Mouse (Mus musculus) heart, embryonic 13.5 days (tissue): ENCODE data around the gene Itgb4. TPM values are rescaled to one million over a fixed set of nuclear protein-coding genes. Genes with fewer than 3 reads are reported as not detected.
"Not testable (repeated sequence)": the region's sequence is repeated elsewhere in the genome, so short reads cannot be mapped to it uniquely, and the experiment has no call there.

ENCODE experiments used
- ATAC-seq: fragments of 200-750 bp; cut with Nextera tagmentation; 2 replicates; pipeline ENCODE4 v1.8.0; 2017; ENCODE audit warnings: moderate TSS enrichment; ENCODE audit not compliant: insufficient number of reproducible peaks, low FRiP score, low TSS enrichment; ENCODE audit errors: extremely low read depth
- H3K27ac ChIP-seq: fragments of 300-500 bp; sonication (generic); replicated peaks from 2 replicates; pipeline ENCODE4 v1.5.1; 2015; ENCODE audit warnings: moderate library complexity, mild to moderate bottlenecking, inconsistent platforms
- H3K27me3 ChIP-seq: fragments of 300-500 bp; sonication (generic); replicated peaks from 2 replicates; pipeline ENCODE4 v1.6.1; 2015; ENCODE audit warnings: mild to moderate bottlenecking, inconsistent platforms
- H3K36me3 ChIP-seq: fragments of 300-500 bp; sonication (generic); 2 replicates; pipeline ENCODE4 v1.6.1; 2015; ENCODE audit warnings: mild to moderate bottlenecking, inconsistent platforms
- H3K4me1 ChIP-seq: fragments of 300-500 bp; sonication (generic); 2 replicates; pipeline ENCODE4 v1.6.1; 2015; ENCODE audit warnings: inconsistent platforms
- H3K4me2 ChIP-seq: fragments of 300-500 bp; sonication (generic); 2 replicates; pipeline ENCODE4 v1.6.1; 2015; ENCODE audit warnings: inconsistent platforms, mild to moderate bottlenecking, moderate library complexity
- H3K4me3 ChIP-seq: fragments of 300-500 bp; sonication (generic); 2 replicates; pipeline ENCODE4 v1.5.1; 2015; ENCODE audit warnings: moderate library complexity, mild to moderate bottlenecking, inconsistent platforms
- H3K9ac ChIP-seq: fragments of 300-500 bp; sonication (generic); 2 replicates; pipeline ENCODE4 v1.6.1; 2015; ENCODE audit warnings: inconsistent platforms, mild to moderate bottlenecking, moderate library complexity
- H3K9me3 ChIP-seq: fragments of 300-500 bp; sonication (generic); 2 replicates; pipeline ENCODE4 v1.6.1; 2016; ENCODE audit warnings: inconsistent platforms
- WGBS: fragments of 180-500 bp; shearing (Covaris S2); methylation state at CpG from one replicate; pipeline ENCODE4 v1.1.7; 2015; ENCODE audit warnings: mixed read lengths; 5-methylcytosine and 5-hydroxymethylcytosine counted together
- polyA plus RNA-seq: library from polyadenylated mRNA; unstranded; fragments of >200 nt; fragmentation: Nextera tagmentation; extraction: Ambion mirVana; gene quantifications from 2 replicates; pipeline ENCODE4 v1.2.1, GENCODE M21; 2015

The Itgb4 gene
- polyA plus RNA-seq, 1 experiment from 2014 or later = 1.1 TPM

GRCm38 (mm10) chr11:116022256-116022780 lies 47.8 kb downstream of the Itgb4 start:
- peak overlapping the region; percentile 74 for H3K9ac ChIP-seq
- H3K36me3 ChIP-seq = peaks cover 28% of the 10 kb centered on the region
- no peak for ATAC-seq
- H3K4me1 ChIP-seq = peaks cover 11% of the 10 kb centered on the region
- H3K27me3 ChIP-seq = no peaks in the 10 kb centered on the region
- 70% methylated on average over 4 of the region's 4 CpGs for WGBS
- peak overlapping the region; percentile 78 for H3K4me2 ChIP-seq
- no peaks in the 10 kb centered on the region for H3K9me3 ChIP-seq
- no peak overlapping the region for H3K27ac ChIP-seq
- H3K4me3 ChIP-seq = peak overlapping the region; percentile 98

GRCm38 (mm10) chr11:116023074-116023770 lies 48.7 kb downstream of the Itgb4 start:
- H3K27ac ChIP-seq = peak overlapping the region; percentile 100
- not testable (repeated sequence) for H3K9me3 ChIP-seq, H3K27me3 ChIP-seq, ATAC-seq
- 4% methylated on average over 18 of the region's 18 CpGs for WGBS
- peaks cover 11% of the 10 kb centered on the region for H3K4me1 ChIP-seq
- peaks cover 28% of the 10 kb centered on the region for H3K36me3 ChIP-seq
- peak overlapping the region; percentile 100 for H3K9ac ChIP-seq
- H3K4me3 ChIP-seq = peak overlapping the region; percentile 98
- peak overlapping the region; percentile 78 for H3K4me2 ChIP-seq

DNA sequence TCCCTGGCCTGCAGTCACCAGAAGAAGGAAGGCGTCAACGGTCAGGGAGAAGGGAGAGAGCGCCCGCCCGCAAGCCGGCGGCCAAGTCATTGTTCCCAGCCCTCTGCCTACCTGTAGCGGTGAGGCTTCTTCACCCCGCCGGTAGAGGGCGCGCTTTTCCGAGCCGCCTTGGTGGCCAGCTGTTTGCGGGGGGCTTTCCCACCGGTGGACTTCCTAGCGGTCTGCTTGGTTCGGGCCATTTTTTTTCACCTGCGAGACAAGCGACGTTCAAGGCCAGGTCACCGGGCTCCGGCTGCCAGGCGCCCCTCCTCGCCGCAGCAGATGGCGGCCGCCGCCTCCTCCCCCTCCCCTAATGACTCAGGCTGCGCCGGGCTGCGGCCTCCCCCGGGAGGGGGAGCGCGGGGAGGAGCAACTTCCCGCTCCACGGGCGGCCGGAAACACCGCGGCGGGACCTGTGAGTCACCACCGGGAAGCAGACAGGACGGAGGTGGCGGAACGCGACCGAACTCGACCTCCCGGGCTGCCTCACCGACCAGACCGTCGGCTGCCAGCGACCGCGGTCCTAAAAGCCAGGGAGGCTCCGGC lies 49.4 kb downstream of the Itgb4 start:
- peak overlapping the region; percentile 78 for H3K4me2 ChIP-seq
- H3K36me3 ChIP-seq = peaks cover 28% of the 10 kb centered on the region
- peak overlapping the region; percentile 100 for H3K27ac ChIP-seq
- H3K4me1 ChIP-seq = peaks cover 11% of the 10 kb centered on the region
- ATAC-seq = peak; percentile 73
- no peaks in the 10 kb centered on the region for H3K9me3 ChIP-seq
- under 1% methylated on average over 57 of the region's 57 CpGs for WGBS
- H3K4me3 ChIP-seq = peak overlapping the region; percentile 98
- H3K9ac ChIP-seq = peak overlapping the region; percentile 100
- no peaks in the 10 kb centered on the region for H3K27me3 ChIP-seq

- Histone ChIP-seq H3K9me3 (no peaks in the 10 kb centered on the region), H3K9ac (peak overlapping the region; percentile 100), H3K4me1 (peaks cover 15% of the 10 kb centered on the region), H3K27ac (peak overlapping the region; percentile 100), H3K36me3 (peaks cover 28% of the 10 kb centered on the region), H3K4me3 (peak overlapping the region; percentile 98), H3K4me2 (peak overlapping the region; percentile 78), H3K27me3 (no peaks in the 10 kb centered on the region)
- WGBS = under 1% methylated on average over 37 of the region's 37 CpGs
- peak; percentile 84 for ATAC-seq
These were observed 49.9 kb downstream of the Itgb4 start for GRCm38 (mm10) chr11:116024356-116024808.

GRCm38 (mm10) chr11:116025056-116025845 lies 50.7 kb downstream of the Itgb4 start:
- 80% methylated on average over 3 of the region's 3 CpGs for WGBS

DNA sequence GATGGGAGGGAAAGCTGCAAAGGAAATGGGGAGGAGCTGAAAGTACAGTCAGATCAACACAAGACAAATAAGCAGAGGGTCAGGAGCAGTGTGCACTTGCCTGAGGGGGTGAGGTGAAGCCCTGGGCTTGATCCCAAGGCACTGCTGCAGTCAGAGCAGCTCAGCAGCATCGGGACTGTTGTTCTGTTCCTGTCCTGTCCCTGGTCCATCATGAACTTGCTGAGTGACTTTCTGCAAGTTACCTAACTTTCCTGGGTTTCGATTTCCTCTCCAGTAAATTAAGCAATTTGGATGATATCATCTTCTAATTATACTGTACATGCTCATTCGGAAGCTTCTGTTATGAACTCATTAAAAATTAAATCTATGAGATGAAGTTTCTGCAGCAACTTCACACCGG lies 53.2 kb downstream of the Itgb4 start, which contains the start of gene H3f3b:
Gene H3f3b, minus strand, starts transcription at position 207 of the 400 bp plus-strand sequence.
- Histone ChIP-seq H3K9ac (no peak within 1 kb of the TSS), H3K9me3 (no peaks in the 10 kb centered on the region), H3K4me2 (no peak within 1 kb of the TSS), H3K4me1 (peaks cover 27% of the 10 kb centered on the region), H3K36me3 (peaks cover 5% of the 10 kb centered on the region), H3K4me3 (no peak within 1 kb of the TSS), H3K27ac (no peak within 1 kb of the TSS), H3K27me3 (no peaks in the 10 kb centered on the region)
- ATAC-seq = no peak
- 72% methylated on average over 4 of the region's 4 CpGs for WGBS

More at GRCm38 (mm10) chr11:116025056-116025845, 50.7 kb downstream of the Itgb4 start:
- Histone ChIP-seq H3K27ac (peak overlapping the region; percentile 9), H3K4me1 (peaks cover 19% of the 10 kb centered on the region), H3K4me2 (no peak overlapping the region), H3K9me3 (no peaks in the 10 kb centered on the region), H3K9ac (no peak overlapping the region), H3K27me3 (no peaks in the 10 kb centered on the region), H3K4me3 (no peak overlapping the region), H3K36me3 (peaks cover 28% of the 10 kb centered on the region)
- ATAC-seq = no peak

DNA sequence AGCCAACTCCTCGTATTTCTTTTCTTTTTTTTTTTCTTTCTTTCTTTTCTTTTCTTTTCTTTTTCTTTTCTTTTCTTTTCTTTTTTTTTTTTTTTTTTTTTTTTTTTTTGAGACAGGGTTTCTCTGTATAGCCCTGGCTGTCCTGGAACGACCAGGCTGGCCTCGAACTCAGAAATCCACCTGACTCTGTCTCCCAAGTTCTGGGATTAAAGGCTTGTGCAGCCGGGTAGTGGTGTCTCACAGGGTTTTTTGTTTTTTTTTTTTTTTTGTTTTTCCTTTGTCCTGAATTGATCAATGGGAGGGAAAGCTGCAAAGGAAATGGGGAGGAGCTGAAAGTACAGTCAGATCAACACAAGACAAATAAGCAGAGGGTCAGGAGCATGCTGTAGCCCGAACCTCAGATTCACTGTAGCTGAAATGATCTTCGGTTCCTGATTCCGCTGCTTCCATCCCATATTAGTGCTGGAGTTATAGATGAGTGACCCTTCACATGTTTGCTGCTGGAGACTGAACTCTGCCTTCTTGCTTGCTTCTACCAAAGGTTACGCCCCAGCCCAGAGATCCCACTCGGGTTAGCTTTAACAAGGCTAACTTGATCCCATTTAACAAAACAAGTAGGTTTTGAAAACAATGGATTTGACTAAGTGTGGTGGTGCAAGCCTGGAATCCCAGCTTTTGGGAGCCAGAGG lies 53.8 kb downstream of the Itgb4 start:
- H3K4me1 ChIP-seq = peaks cover 30% of the 10 kb centered on the region
- no peak overlapping the region for H3K4me3 ChIP-seq
- H3K9me3 ChIP-seq = no peaks in the 10 kb centered on the region
- no peak overlapping the region for H3K4me2 ChIP-seq
- H3K27me3 ChIP-seq = no peaks in the 10 kb centered on the region
- no peak for ATAC-seq
- H3K27ac ChIP-seq = no peak overlapping the region
- H3K9ac ChIP-seq = no peak overlapping the region
- WGBS = 72% methylated on average over 9 of the region's 9 CpGs
- peaks cover 6% of the 10 kb centered on the region for H3K36me3 ChIP-seq

GRCm38 (mm10) chr11:116029086-116029865 lies 54.8 kb downstream of the Itgb4 start:
- Histone ChIP-seq H3K4me3 (peak overlapping the region; percentile 64), H3K9ac (peak overlapping the region; percentile 75), H3K27ac (peak overlapping the region; percentile 53), H3K9me3 (no peaks in the 10 kb centered on the region), H3K4me1 (peaks cover 30% of the 10 kb centered on the region), H3K27me3 (no peaks in the 10 kb centered on the region), H3K36me3 (peaks cover 13% of the 10 kb centered on the region), H3K4me2 (peak overlapping the region; percentile 87)
- 66% methylated on average over 6 of the region's 6 CpGs for WGBS
- ATAC-seq = no peak

DNA sequence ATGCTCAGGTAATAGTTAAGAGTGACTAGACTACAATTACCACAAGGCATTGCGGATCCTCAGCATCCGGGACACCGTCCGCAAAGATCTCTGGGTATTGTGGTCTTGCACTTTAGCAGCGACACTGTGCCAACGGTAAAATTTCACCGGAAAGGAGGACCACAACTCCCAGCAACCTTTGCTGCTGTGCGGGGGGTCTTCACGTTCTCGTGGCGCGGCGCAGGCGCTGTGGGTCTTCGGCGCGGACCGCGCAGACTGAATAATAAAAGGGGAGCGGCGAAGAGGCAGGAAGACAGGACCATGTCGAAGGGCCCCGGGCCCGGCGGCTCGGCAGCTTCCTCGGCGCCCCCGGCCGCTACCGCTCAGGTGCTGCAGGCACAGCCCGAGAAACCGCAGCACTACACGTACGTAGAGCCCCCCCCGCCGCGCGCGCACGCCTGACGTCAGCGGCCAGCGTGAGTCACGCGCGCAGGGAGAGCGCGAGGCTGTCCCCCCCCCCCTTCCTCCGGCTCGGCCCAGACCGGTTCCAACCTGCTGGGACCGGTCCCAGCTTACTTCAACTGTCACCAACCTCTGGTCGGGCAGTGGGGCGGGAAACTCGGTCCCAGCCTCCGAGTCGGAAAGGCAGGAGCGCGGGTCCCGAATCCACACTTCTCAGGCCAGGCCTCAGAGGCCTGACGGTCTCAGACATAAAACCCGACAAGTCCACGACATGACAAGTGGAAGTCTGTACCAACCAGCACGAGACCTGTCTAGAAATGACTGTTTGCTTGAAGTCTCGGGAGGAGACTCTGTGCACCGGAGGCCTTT lies 55.8 kb downstream of the Itgb4 start, which contains the start of gene Unk:
Gene Unk, plus strand, starts transcription at position 235 of the 810 bp plus-strand sequence.
- under 1% methylated on average over 65 of the region's 67 CpGs for WGBS
- Histone ChIP-seq H3K27me3 (no peaks in the 10 kb centered on the region), H3K4me2 (peak within 1 kb of the TSS; percentile 87), H3K4me3 (peak within 1 kb of the TSS; percentile 64), H3K36me3 (peaks cover 20% of the 10 kb centered on the region), H3K27ac (peak within 1 kb of the TSS; percentile 99), H3K9me3 (no peaks in the 10 kb centered on the region), H3K4me1 (peaks cover 30% of the 10 kb centered on the region), H3K9ac (peak within 1 kb of the TSS; percentile 92)
- ATAC-seq = peak; percentile 92
